Mouse (Mus musculus) spleen, adult 18-20 months (tissue): ENCODE measurements around the gene Prkar1a.

Source experiments
- DNase-seq, 2 experiments: peaks; one replicate each; pipeline ENCODE4 v3.0.0; 2022; ENCODE audit warnings: mixed read lengths in 2 of 2

Prkar1a gene

GRCm38 (mm10) chr11:109707442-109707841 lies 58.2 kb downstream of the Prkar1a start:
- DNase-seq: no peak

DNA sequence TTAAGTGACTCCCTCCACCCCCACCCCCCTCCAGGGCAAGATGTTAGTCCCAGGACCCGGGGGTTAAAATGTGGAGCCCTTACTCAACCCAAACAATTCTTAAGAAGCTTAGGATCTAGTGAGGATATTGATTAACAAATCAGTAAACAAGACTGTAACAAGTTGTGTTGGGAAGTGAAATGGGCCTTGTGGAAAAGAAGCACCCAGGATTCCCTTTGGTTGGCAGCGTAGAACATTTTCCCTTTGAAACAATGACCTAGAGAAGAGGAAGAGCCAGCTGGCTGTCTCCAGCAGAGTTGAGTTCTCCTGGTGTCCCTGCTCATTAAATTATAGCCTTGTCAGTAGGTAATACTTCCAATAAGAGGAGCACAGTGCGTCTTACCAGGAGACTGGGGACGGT lies 59.6 kb downstream of the Prkar1a start:
- no peak for DNase-seq

DNA sequence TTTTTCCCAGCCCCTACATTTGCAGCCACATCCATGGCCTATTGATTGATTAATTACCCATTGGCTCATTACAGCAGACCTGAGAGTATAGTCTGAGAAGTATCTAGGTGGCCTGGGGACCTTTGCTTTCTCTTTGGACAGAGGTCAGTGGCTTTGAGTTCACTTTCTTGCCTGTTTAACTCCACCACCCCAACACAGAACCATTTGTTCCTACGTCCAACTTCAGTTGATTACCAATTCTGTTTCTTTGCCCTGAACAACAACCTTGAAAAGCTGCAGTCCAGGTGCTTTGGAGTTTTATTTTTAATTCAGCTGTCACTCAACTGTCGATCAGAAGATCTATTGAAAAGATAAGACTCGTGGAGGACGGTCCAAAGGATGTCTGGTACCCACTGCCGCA lies 60.3 kb downstream of the Prkar1a start:
- no peak for DNase-seq

GRCm38 (mm10) chr11:109714341-109715247 lies 65.4 kb downstream of the Prkar1a start:
- DNase-seq: no peak

GRCm38 (mm10) chr11:109715311-109715781 lies 66.1 kb downstream of the Prkar1a start:
- DNase-seq: no peak

GRCm38 (mm10) chr11:109716981-109717380 lies 67.8 kb downstream of the Prkar1a start:
- no peak for DNase-seq

DNA sequence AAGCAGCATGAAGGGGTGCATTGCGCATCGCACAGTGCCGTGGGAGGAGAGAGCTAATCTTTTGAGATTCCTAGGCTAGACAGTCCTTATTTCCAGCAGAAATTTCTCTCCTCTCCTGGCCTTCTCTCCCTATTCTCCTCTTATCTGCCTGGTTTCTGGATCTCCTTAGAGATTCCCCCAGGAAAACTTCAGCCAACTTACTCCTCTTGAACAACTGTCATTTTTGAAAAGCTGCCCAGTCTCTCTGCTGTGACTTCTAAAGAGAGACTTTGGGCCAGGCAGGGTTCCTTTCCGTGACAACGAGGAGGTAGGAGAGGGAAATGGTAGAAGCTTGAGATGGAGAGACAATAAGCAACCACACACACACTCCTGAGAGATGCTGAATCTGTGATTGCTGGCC lies 68.2 kb downstream of the Prkar1a start:
- no peak for DNase-seq

DNA sequence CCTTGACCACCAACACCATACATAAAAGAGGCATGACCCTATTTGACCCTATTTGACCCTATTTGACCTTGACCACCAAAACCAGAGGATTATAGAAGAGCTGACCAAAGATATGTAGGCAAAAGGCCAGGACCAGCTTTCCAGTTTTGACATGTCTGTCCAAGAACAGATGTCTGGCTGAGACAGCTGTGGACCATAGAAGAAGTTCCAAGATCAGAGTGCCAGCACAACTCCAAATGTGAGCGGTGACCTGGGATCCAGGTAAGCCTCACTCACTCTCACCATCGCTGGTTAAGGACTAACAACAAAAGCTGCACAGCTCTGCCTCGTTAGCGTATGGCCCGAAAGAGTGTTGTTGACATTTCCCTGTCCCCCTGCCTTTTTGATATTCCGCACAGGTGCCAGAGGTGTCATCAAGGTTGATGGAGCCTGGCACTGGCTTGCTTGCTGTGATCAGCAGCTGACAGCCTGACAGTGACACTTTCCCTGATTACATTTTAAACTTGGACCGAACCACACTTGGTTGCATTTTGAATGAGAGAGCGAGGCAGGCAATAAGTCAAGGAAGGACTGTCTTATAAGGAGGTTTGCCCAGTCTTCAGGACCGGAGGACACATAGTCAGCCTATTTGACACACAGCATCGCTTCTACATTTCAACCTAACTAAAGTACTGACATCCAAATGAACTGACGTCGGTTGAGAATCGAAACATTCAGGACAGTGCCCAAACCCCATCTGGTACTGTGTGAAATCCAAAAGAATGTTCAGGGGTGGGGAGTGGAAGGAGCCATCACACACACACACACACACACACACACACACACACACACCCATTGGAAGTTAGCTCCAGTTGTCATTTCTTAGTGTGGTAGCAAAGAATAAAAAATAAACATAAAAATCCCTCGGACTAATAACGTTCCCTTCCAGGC lies 69.0 kb downstream of the Prkar1a start:
- DNase-seq: no peak
